Mouse (Mus musculus): ENCODE results near the gene Fam98a.

GRCm38 (mm10) chr17:75538431-75538830 is 13.3 kb downstream of the Fam98a start:
- TF ChIP-seq CTCF (IDR thresholded peaks at IDR 0.05; ENCODE audit: insufficient read depth, low read depth, low read length) = no peak
- TF ChIP-seq POLR2A (IDR thresholded peaks at IDR 0.05; ENCODE audit: insufficient read depth, low read depth, low read length) = no peak

Measured in olfactory bulb, adult 2 months (tissue).